Mouse (Mus musculus) gastrocnemius, postnatal 14 days (tissue): ENCODE data around the gene Pde3b. TPM values are rescaled to one million over a fixed set of nuclear protein-coding genes. Genes with fewer than 3 reads are reported as not detected.
"Not testable (repeated sequence)": the region's sequence is repeated elsewhere in the genome, so short reads cannot be mapped to it uniquely, and the experiment has no call there.

ENCODE experiments used
- DNase-seq: peaks from one replicate; pipeline ENCODE4 v3.0.0; 2021; ENCODE audit warnings: mixed read lengths
- intact Hi-C: fragments of 180-260 bp; cut with DNase I; formaldehyde crosslinking; loops from one replicate; pipeline ENCODE4 v1.15.1; 2025; ENCODE audit warnings: low total_unique reads
- long read RNA-seq, 2 experiments: library from polyadenylated mRNA; stranded (forward); transcript quantifications; one replicate each; pipeline ENCODE4 v2.0.0; 2021
- total RNA-seq, 2 experiments: library from RNA; stranded (reverse); gene quantifications; 2 replicates each; pipeline ENCODE4 v1.2.3; 2021

Pde3b gene
- total RNA-seq = 1 to 10 TPM; 3.6 to 4.9 TPM
- long read RNA-seq, experiment 1 = 0 reads
- long read RNA-seq, experiment 2, full-length matches to known transcripts = 3 of 4 reads
- long read RNA-seq, experiment 2, partial matches to known transcripts = 1 of 4 reads
- long read RNA-seq, experiment 2, other reads (novel, unspliced or antisense) = 0 of 4 reads

DNA sequence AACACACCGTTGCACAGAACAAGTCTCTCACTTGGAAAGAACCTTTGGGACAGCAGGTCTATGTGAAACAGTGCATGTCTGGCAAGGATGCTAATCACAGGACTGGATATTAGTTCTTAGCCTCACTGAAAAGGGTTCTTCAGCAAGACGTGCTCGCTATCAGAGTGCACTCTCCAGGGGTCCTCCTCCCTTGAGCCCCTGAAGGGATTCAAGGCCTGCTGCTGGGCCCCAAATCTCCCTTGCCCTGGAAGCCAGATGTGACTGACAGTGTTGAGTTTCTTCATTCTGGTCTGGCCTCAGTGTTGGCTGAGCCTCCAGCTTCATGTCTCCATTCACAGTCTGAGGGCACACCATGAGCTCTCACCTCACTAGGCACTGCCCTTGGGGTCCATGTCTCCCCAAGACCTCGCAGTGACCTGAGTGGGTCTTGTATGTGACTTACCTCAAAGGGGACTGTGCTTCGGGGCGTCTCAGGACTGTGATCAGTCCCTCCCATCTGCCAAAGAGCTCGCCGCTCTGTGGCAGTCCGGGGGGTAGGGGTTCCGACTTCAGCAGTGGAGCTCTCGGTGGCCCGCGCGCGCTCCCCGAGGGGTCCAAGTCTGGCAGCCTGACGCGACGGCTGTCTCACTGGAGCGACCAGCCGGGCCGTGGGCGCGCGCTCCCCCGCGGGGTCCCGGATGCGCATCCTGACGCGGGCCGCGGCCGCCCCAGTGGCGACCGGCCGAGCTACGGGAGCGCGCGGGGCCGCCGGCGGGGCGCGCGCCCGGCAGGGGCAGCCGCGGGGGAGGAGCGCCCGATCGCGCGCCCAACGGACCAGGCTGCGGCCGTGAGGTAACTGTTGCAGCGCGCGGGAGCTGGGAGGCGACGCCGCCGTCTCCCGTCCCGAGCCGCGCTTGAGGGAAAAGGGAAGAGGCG lies at the start of gene Pde3b:
Pde3b (plus strand) TSS at position 861 of the 915 bp plus-strand sequence.
- DNase-seq = peak; percentile 67
- intact Hi-C loops = no loop called here

DNA sequence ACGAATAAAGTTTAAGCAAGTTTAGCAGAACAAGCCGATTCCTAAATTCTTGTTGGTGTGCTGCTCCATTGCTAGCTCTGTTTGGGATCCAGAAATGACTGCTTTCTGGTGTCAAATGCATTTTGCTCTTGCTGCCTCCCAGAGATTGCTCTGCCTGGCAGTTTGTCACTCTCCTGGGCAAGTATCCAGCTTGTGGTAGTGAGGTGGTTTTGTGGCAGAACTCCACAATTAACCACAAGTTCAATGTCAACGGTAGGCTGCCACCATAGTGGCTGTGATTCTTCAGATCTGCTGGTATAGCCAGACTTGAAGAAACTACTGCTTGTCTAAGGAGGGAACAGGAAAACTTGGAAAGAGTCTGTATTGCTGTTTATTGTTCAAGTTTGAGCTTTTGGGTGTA lies 13.0 kb upstream of the Pde3b start:
- DNase-seq = no peak

DNA sequence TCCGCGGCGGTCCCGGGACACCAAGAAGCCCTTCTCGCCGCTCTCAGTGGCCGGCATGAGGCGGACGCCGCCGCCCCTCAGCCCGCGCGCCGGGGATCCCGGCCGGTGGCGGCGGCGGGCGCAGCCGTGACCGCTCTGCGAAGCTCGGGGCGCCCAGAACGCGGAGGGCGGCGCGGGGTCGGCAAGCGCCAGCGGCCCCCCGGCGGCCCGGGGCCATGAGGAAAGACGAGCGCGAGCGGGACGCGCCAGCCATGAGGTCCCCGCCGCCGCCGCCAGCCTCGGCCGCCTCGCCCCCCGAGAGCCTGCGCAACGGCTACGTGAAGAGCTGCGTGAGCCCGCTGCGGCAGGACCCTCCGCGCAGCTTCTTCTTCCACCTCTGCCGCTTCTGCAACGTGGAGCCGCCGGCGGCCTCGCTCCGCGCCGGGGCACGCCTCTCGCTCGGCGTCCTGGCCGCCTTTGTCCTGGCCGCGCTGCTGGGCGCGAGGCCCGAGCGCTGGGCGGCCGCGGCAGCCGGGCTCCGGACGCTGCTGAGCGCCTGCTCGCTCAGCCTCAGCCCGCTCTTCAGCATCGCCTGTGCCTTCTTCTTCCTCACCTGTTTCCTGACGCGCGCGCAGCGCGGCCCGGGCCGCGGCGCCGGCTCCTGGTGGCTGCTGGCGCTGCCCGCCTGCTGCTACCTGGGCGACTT lies 397 bp downstream of the Pde3b start:
- intact Hi-C loops = no loop called here
- DNase-seq = peak; percentile 38

More for the DNA sequence above, 13.0 kb upstream of the Pde3b start:
- intact Hi-C loops = no loop called here

DNA sequence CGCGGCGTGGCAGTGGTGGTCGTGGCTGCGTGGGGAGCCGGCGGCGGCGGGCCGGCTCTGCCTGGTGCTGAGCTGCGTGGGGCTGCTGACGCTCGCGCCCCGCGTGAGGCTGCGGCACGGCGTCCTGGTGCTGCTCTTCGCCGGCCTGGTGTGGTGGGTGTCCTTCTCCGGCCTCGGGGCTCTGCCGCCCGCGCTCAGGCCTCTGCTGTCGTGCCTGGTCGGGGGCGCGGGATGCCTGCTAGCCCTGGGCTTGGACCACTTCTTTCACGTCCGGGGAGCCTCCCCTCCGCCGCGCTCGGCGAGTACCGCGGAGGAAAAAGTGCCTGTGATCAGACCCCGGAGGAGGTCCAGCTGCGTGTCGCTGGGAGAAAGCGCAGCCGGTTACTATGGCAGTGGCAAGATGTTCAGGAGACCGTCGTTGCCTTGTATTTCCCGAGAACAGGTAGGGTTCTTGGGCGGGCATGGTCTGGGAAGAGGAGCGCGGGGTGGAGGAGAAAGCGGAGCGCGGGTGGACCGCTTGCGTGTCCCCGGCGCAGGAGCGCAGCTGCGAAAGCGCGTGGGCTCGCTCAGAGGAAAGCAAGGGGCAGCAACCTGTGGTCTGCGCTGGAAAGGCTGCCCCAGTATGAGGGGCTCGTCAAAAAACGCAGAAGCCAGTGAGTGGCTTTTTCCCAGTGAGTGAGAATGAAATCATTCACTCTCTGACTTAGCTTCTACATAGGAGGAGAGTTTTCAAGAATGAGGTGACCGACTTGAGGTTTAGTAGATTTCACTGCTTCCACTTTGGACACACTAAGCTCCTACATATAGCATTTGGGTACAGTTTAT lies 1.2 kb downstream of the Pde3b start:
- DNase-seq = peak; percentile 10
- intact Hi-C loops = no loop called here

DNA sequence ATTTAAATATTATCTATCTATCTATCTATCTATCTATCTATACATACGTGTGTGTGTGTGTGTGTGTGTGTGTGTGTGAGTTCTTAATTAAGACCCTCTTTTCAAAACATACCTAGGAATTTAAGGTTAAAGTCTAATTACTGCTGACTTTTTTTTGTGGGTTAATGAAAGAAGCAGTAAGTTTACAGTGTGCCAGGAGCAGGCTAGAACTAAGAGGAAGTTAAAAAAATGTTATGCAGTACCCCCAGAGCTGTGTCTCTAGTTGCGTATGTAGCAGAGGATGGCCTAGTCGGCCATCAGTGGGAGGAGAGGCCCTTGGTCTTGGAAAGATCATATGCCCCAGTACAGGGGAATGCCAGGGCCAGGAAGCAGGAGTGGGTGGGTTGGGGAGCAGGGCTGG lies 4.2 kb downstream of the Pde3b start:
- intact Hi-C loops, DNase-seq: not testable (repeated sequence)

DNA sequence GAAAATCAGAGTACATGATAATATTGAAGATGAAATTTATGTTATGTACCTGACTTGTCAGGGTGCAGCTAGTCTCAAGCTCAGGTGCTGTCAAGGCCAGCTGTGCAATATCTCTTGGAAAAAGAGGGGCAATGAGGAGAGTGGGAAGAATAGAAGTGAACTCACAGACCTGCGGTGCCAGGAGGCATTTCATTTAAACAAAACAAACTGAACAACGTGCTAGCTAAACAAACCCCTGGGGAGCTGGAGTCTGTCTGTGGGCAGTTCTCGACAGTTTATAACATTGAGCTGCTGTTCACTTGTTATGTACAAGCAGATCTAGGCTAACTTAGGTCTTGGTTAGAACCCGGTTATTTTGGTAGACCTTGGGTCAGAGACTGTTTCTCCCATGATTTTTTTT lies 5.8 kb downstream of the Pde3b start:
- intact Hi-C loops = no loop called here
- DNase-seq = no peak

DNA sequence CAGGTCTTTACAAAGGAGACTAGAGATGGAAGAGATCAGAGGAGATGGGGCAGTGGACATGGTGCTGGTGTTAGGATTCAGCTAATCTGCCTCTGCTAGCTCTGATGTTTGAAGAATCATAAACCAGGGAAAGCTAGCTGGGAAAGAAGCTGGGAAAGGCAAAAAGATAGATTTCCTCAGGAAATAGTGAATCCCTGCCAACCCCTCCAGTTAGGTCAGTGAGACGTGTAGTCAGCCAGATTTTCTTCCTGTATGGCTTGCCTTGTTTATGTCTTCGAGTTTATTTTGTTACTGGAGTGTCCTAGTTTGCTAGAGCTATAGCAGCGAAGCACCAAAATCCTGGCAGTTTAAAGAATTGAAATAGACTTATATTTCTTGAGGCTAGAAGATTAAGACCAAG lies 7.1 kb downstream of the Pde3b start:
- intact Hi-C loops = no loop called here
- DNase-seq = no peak

DNA sequence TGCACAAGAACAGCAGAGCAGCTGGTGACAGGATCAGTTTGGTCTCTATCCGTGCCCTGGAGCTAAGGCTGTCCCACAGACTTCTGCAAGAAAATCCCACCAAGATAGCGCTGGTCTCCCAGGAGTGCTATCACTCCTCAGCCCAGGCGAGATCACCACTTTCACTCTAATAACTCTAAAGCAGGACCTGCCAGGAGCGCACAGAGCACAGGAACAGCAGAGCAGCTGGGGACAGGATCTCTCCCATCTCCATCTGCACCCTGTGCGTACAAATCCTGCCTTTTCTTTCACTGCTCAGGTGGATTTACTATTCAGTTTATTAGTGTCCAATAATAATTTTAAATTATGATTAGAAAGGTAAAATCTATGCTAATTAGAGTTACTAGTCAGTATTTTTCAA lies 14.7 kb downstream of the Pde3b start:
- intact Hi-C loops = no loop called here
- no peak for DNase-seq

DNA sequence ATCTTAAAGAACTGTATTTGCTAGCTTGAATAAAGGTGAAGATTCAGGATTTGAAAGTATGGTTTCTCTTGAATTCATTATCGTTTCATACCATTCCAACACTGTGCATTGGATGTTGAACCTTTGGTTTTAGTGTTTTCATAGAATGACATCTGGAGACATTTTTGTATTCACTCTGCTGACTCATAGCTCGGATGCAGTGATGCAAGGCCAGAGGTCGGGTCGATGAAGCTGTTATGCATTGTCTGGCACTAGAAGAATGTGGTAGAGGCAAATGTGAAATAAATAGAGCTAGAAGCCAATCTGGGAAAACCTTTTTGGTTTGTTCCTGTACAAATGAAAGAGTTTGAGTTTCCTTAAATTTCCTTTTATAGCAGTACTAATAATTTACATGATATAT lies 16.9 kb downstream of the Pde3b start:
- no peak for DNase-seq
- intact Hi-C loops = no loop called here

DNA sequence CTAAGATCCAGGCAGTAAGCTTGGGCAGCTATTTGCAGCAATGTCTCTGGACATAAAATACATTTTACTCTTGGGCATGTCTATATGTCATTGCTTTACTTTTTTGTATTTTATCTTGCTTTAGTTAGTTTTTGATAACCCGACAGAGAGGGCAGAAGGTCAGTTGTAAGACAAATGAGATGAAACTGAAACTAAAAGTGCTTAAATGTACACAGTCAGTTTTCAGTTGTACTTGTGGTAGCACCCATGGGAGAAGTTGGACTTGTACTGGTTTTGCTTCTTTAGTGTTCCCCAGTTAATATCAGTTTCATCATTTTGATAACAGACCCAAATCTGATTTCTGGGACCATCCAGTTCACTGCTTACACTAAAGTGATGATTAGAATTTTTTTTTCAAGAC lies 24.6 kb downstream of the Pde3b start:
- intact Hi-C loops = no loop called here
- no peak for DNase-seq

DNA sequence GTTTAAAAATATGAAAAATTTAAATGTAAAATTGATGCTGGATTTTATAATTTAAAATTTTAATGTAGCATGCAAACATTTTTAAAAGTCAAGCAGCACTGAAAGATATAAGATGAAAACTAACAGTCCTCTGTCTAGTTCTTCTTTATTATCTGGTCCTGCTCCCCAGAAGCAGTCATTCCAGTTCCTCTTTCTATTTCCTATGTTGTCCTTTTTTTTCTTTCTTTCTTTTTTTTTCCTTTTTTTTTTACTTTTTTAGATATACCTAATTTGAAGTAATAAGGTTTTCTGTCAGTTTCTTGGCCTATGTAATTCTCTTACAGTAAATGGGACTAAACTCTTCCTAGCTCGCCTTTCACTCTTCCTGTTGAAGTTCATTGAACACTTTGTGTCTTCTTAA lies 25.4 kb downstream of the Pde3b start:
- no peak for DNase-seq
- intact Hi-C loops = no loop called here

DNA sequence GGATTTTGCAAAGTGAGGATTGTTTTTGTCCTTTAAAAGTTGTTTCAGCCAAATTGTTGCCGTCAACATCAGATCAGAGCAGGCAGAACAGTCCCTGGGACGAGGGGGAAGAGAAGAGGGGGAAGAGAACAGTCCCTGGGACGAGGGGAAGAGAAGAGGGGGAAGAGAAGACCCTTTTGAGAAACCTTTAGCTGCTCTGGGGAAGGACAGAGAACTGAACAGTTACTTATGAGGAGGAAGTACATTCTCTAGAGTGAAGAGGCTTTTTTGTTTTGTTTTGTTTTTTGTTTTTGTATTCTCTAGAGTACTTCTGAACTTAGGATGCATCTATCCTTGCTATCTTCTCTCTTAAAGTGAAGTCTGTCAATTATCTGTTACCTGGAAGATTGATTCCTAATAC lies 37.8 kb downstream of the Pde3b start:
- DNase-seq = no peak
- intact Hi-C loops = no loop called here

DNA sequence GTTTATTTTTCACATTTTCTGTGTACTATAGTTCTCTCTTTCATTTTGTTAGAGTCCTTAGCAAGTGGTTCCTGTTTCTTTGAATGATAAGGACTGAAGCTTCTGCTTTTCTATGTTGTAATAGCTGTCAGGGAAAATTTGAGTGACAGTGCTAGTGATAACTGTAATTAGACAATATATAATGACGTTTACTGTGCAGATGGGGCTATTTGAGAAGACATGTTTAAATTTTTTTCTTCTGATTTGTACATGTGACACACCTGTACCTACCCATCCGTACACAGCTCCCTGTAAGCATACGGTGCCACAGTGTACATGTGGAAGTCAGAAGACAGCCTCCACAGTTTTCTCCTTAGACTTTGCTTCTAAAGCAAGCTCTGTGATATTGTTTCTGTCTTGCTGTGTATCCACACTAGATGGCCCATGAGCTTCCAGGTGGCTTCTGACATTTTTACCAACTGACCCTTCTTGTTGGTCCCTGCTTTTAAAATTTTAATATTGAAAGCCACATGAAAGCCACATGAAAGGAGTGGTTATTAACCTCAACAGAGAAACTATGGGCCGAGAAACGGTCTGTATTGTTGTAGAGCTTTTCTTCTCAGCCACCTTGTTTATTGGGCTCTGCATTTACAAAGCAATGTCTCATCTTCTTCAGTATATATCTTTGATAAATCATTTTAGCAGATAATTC lies 38.4 kb downstream of the Pde3b start:
- DNase-seq = no peak
- intact Hi-C loops = no loop called here

DNA sequence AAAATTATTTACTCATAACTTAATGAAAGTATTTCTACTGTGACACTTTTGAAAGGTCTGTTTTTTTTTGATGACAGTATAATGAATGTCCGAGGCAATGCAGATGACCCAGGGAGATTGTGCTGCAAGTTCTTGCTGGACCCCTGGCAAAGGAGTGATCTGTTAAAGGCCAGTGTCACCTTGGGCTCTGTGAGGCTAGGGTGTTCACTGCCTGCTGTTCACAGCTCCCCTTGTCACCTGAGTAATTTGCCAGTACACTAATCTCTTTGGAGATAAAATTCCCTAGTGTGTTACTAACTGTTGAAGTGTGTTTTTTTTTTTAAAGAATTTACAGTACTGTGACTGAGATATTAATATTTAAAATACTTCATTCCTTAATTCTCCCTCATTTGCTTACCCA lies 39.8 kb downstream of the Pde3b start:
- no peak for DNase-seq
- intact Hi-C loops = no loop called here

DNA sequence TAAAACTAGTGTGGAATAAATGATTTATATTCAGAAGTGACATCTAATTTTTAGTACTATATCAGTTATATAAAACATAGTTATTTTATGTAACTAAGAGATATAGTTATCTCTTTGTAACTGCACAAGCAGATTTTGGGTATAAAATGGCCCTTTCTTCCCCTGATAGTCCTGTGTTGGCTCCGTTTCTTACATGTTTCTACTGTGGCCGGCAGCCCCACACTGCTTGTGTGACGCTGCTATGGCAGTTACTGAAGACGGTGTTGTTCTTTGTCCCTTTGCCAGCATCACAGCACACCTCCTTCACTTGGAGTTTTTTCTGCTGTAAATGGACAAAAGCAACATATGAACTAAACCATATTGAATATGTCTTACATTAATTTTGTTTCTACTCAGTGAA lies 41.8 kb downstream of the Pde3b start:
- DNase-seq = no peak
- intact Hi-C loops = no loop called here

DNA sequence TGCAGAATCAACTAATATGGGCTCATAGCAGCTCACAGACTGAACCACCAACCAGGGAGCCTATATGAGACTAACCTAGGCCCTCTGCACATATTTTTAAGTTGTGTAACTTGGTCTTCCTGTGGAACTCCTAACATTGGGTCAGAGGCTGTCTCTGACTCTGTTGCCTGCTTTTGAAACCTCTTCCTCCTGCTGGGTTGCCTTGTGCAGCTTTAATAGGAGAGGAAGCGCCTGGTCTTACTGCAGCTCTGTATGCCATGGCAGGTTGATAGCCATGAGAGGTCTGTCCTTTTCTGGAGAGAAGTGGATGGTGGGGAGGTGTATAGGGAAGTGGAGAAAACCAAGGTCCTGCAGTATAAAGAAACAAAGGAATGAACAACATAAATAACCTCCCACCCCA lies 44.8 kb downstream of the Pde3b start:
- DNase-seq = no peak
- intact Hi-C loops = no loop called here

DNA sequence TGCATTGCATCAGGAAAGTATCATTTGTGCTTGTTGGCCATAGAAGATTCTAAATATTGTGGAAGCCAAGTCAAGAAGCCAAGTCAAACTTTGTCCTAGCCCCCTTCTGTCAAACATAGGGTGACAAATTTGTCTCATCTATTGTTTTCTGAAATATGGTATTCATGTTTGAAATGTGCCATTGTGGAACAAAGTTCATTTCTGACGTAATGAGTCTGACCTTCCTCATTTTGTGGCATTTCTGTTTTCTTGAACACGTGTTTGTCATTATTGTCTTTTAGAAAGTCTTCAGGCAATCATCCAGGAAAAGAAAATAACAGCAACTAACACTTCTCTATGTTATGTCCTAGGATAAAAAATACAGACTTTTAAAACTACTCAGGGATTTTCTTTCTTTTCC lies 46.6 kb downstream of the Pde3b start:
- intact Hi-C loops = no loop called here
- DNase-seq = no peak

DNA sequence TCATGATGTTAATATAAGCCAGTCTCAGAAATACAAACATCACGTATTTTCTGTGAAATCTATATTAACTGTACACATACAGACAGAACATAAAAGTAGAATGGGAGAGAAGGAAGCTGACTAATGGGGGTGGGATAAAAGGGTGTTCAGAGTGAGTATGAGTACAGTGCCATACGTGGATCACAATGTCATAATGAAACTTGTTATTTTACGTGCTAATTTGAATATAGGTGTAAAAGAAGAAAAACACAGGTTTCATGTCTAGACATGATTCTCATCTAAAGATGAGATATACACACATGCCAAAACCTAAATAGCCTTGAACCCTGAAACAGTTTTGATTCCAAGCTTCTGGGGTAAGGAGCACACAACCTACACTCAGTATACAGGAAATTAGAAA lies 51.3 kb downstream of the Pde3b start:
- no peak for DNase-seq
- intact Hi-C loops = no loop called here

DNA sequence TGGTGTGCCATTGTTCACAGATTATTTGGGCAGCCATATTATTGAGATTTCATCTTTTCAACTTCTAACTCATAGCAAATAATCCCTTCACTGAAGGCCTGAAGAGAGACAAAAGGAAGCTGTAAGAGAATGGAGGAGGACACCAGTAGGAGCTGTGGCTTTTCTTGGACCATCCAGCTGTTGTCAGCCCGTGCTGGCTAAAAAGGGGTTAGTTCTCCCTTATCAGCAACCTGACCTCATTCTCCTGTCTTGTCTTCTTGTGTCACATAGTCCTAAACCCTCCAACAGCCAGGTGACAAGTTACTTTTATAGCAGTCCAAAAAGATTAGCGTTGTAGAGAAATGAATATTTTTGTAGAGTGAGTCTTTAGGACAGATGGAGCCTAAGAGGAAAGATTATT lies 57.4 kb downstream of the Pde3b start:
- intact Hi-C loops = no loop called here
- no peak for DNase-seq
